19 mouse cellular contexts compared by ENCODE assay signal in genomic region chr16:15355339-15355738, GRCm38 (mm10). TPM values are rescaled to one million over a fixed set of nuclear protein-coding genes. Genes with fewer than 3 reads are reported as not detected.
DNase-seq lines count a peak whose midpoint lies in the region; ATAC-seq lines count a peak whose summit lies in the region.
"Had no signal": no experiment of that assay in that cellular context is flagged by ENCODE, and none has a peak within 500 bp of the region (broad histone marks: within the 10 kb centered on the region; RNA-seq: fewer than 3 reads in every experiment).

No protein-coding gene starts in this region.

- H3K27ac ChIP-seq in heart, embryonic 16.5 days (ENCODE audit: low read length), result no peak overlapping the region; the same call in 1 of the 2 replicates
- H3K27ac ChIP-seq in heart, embryonic 10.5 days, result no peak overlapping the region
- H3K27ac ChIP-seq in embryonic facial prominence, embryonic 15.5 days (replicated peaks), result 0 out of 2 replicates have a peak overlapping the region, but pooled peaks have one; percentile 58
- H3K27ac ChIP-seq in stomach, embryonic 14.5 days (ENCODE audit: low read length), result peak overlapping the region; percentile 11; the same call in 1 of the 2 replicates

- H3K36me3 ChIP-seq in heart, embryonic 16.5 days (ENCODE audit: control insufficient read depth, insufficient read depth), result no peaks in the 10 kb centered on the region
- H3K36me3 ChIP-seq in heart, embryonic 10.5 days, result no peaks in the 10 kb centered on the region
- no peaks in the 10 kb centered on the region for H3K36me3 ChIP-seq in embryonic facial prominence, embryonic 15.5 days
- no peaks in the 10 kb centered on the region for H3K36me3 ChIP-seq in stomach, embryonic 14.5 days (ENCODE audit: control insufficient read depth, insufficient read depth, low read length)
- H3K36me3 ChIP-seq: lung, embryonic 15.5 days had no signal

- no peaks in the 10 kb centered on the region for H3K27me3 ChIP-seq in heart, embryonic 16.5 days (ENCODE audit: control insufficient read depth, insufficient read depth, low read length)
- no peaks in the 10 kb centered on the region for H3K27me3 ChIP-seq in heart, embryonic 10.5 days (ENCODE audit: insufficient read depth, poor library complexity, severe bottlenecking)
- H3K27me3 ChIP-seq in embryonic facial prominence, embryonic 15.5 days, result no peaks in the 10 kb centered on the region
- H3K27me3 ChIP-seq in stomach, embryonic 14.5 days (ENCODE audit: control insufficient read depth, insufficient read depth, low read length), result no peaks in the 10 kb centered on the region
- H3K27me3 ChIP-seq: CH12.LX; lung, embryonic 15.5 days had no signal

- no peaks in the 10 kb centered on the region for H3K9me3 ChIP-seq in heart, embryonic 16.5 days (replicated peaks; ENCODE audit: control insufficient read depth, low read length)
- no peaks in the 10 kb centered on the region for H3K9me3 ChIP-seq in heart, embryonic 10.5 days
- H3K9me3 ChIP-seq in embryonic facial prominence, embryonic 15.5 days (replicated peaks), result no peaks in the 10 kb centered on the region
- H3K9me3 ChIP-seq in stomach, embryonic 14.5 days (ENCODE audit: control insufficient read depth, low read depth, low read length), result no peaks in the 10 kb centered on the region
- H3K9me3 ChIP-seq: lung, embryonic 15.5 days had no signal

- peaks cover 3% of the 10 kb centered on the region; the same call in 1 of the 2 replicates for H3K4me1 ChIP-seq in heart, embryonic 16.5 days (ENCODE audit: control insufficient read depth, insufficient read depth, low read length)
- no peaks in the 10 kb centered on the region for H3K4me1 ChIP-seq in heart, embryonic 10.5 days
- peaks cover 8% of the 10 kb centered on the region for H3K4me1 ChIP-seq in embryonic facial prominence, embryonic 15.5 days
- H3K4me1 ChIP-seq in stomach, embryonic 14.5 days (ENCODE audit: control insufficient read depth, insufficient read depth, low read length), result no peaks in the 10 kb centered on the region

- no peak overlapping the region for H3K9ac ChIP-seq in heart, embryonic 16.5 days (ENCODE audit: low read length)
- no peak overlapping the region for H3K9ac ChIP-seq in embryonic facial prominence, embryonic 15.5 days
- H3K9ac ChIP-seq in stomach, embryonic 14.5 days (replicated peaks; ENCODE audit: low read depth, low read length), result no peak overlapping the region
- H3K9ac ChIP-seq: lung, embryonic 15.5 days had no signal

- no peak for DNase-seq in heart, embryonic 10.5 days (ENCODE audit: low spot score)
- peak; percentile 79 for DNase-seq in Muller cell, postnatal 12 days (ENCODE audit: inconsistent ontology term)
- no peak for DNase-seq in thymus, postnatal 0 days (ENCODE audit: low spot score)
- DNase-seq: cerebellum, postnatal 25 days; kidney, adult 9 months; left cerebral cortex, postnatal 4 days; thymus, postnatal 4 days had no signal

- H3K4me2 ChIP-seq in heart, embryonic 16.5 days (ENCODE audit: low read depth, low read length), result no peak overlapping the region
- H3K4me2 ChIP-seq in embryonic facial prominence, embryonic 15.5 days (replicated peaks), result no peak overlapping the region
- no peak overlapping the region for H3K4me2 ChIP-seq in stomach, embryonic 14.5 days (replicated peaks; ENCODE audit: low read depth, low read length)
- H3K4me2 ChIP-seq: liver, embryonic 11.5 days; lung, embryonic 15.5 days had no signal

- ATAC-seq in heart, embryonic 16.5 days (replicated peaks; ENCODE audit: extremely low read depth, insufficient read depth, low FRiP score), result peak; percentile 67; the same call in 1 of the 2 replicates
- ATAC-seq in embryonic facial prominence, embryonic 15.5 days (ENCODE audit: insufficient number of reproducible peaks, low FRiP score, low TSS enrichment, low read depth), result no peak
- peak; percentile 28; the same call in 1 of the 2 replicates for ATAC-seq in stomach, embryonic 14.5 days (ENCODE audit: insufficient number of reproducible peaks, insufficient read depth, low FRiP score, low read depth)
- ATAC-seq in CD4-positive, CD25-positive, alpha-beta regulatory T cell, adult 4 months, result no peak

- no peak overlapping the region for H3K4me3 ChIP-seq in heart, embryonic 16.5 days (ENCODE audit: low read length)
- no peak overlapping the region for H3K4me3 ChIP-seq in heart, embryonic 10.5 days
- no peak overlapping the region for H3K4me3 ChIP-seq in embryonic facial prominence, embryonic 15.5 days (replicated peaks)
- H3K4me3 ChIP-seq in stomach, embryonic 14.5 days (ENCODE audit: low read depth, low read length), result no peak overlapping the region
- H3K4me3 ChIP-seq: lung, embryonic 15.5 days had no signal

- 70% methylated on average over 1 of the region's 1 CpGs for WGBS in heart, embryonic 16.5 days
- WGBS in heart, embryonic 10.5 days, result 85% methylated on average over 1 of the region's 1 CpGs
- 64% methylated on average over 1 of the region's 1 CpGs for WGBS in embryonic facial prominence, embryonic 15.5 days
- WGBS in stomach, embryonic 14.5 days, result 86% methylated on average over 1 of the region's 1 CpGs

RNA-seq across cellular contexts. Expression of gene Gm21897, which starts 38.1 kb away (rescaled TPM):
- polyA plus RNA-seq in heart, embryonic 16.5 days (2015; fragmentation: Nextera tagmentation; extraction: Ambion mirVana), result not detected in 2 replicates
- not detected in 2 replicates for polyA plus RNA-seq in heart, embryonic 10.5 days (2016; fragmentation: Nextera tagmentation; extraction: Ambion mirVana)
- polyA plus RNA-seq in embryonic facial prominence, embryonic 15.5 days (2015; fragmentation: Nextera tagmentation; extraction: Ambion mirVana), result not detected in 2 replicates
- polyA plus RNA-seq in stomach, embryonic 14.5 days (2014; fragmentation: Nextera tagmentation; extraction: Ambion mirVana), result not detected in 2 replicates
- polyA plus RNA-seq in CD4-positive, CD25-positive, alpha-beta regulatory T cell, adult 4 months (2017; shearing (Covaris generic)), result not detected
- polyA plus RNA-seq in thymus, postnatal 0 days (2015; fragmentation: Nextera tagmentation; extraction: Ambion mirVana), result not detected in 2 replicates
- polyA plus RNA-seq: embryonic facial prominence, embryonic 11.5 days; forebrain, embryonic 11.5 days; large intestine, adult 2 months; liver, embryonic 11.5 days; lung, embryonic 15.5 days; neural tube, embryonic 14.5 days; testis, adult 2 months had no signal

Comparison
In these comparisons a context has a peak if more than half of its experiments do, and no peak if none do; other contexts are left out.
1. ATAC-seq: peak in heart, embryonic 16.5 days (single experiment) and stomach, embryonic 14.5 days (single experiment); none in embryonic facial prominence, embryonic 15.5 days (single experiment) and CD4-positive, CD25-positive, alpha-beta regulatory T cell, adult 4 months (single experiment).
2. H3K27ac ChIP-seq: peak in embryonic facial prominence, embryonic 15.5 days (single experiment) and stomach, embryonic 14.5 days (single experiment); none in heart, embryonic 16.5 days (single experiment) and heart, embryonic 10.5 days (single experiment).